Mouse (Mus musculus) macrophage (primary cell): ENCODE measurements around the gene 2810408A11Rik. TPM values are rescaled to one million over a fixed set of nuclear protein-coding genes. Genes with fewer than 3 reads are reported as not detected.
"Not testable (repeated sequence)": the region's sequence is repeated elsewhere in the genome, so short reads cannot be mapped to it uniquely, and the experiment has no call there.

ENCODE experiments used
- H3K27ac ChIP-seq: fragments of 350-480 bp; formaldehyde crosslinking; 2 replicates; pipeline ENCODE4 v1.9.0; 2021
- H3K36me3 ChIP-seq: fragments of 350-480 bp; formaldehyde crosslinking; 2 replicates; pipeline ENCODE4 v1.9.0; 2021; ENCODE audit errors: inconsistent target
- H3K4me3 ChIP-seq: fragments of 350-480 bp; formaldehyde crosslinking; 2 replicates; pipeline ENCODE4 v1.9.0; 2021; ENCODE audit errors: inconsistent target
- H3K79me2 ChIP-seq: fragments of 350-480 bp; formaldehyde crosslinking; 2 replicates; pipeline ENCODE4 v1.9.0; 2021; ENCODE audit errors: inconsistent target
- WGBS: methylation state at CpG from one replicate; pipeline ENCODE4 v1.1.7; 2026; ENCODE audit warnings: inconsistent platforms; ENCODE audit not compliant: missing documents; 5-methylcytosine and 5-hydroxymethylcytosine counted together
- polyA plus RNA-seq: library from polyadenylated mRNA; stranded (reverse); fragments of 250-400 nt; gene quantifications from 3 replicates; pipeline ENCODE4 v1.2.4, GENCODE M21; 2018; ENCODE audit warnings: inconsistent platforms

Gene 2810408A11Rik
- polyA plus RNA-seq, 1 experiment from 2014 or later: not detected

- Histone ChIP-seq H3K79me2 (peaks cover 39% of the 10 kb centered on the region), H3K27ac (peak within 1 kb of the TSS; percentile 85), H3K4me3 (peak within 1 kb of the TSS; percentile 86), H3K36me3 (peaks cover 24% of the 10 kb centered on the region)
- WGBS: under 1% methylated on average over 78 of the region's 78 CpGs
Observed at GRCm38 (mm10) chr11:69921114-69922011, 20.6 kb upstream of the 2810408A11Rik start, which contains the start of gene Eif5a. TSS of gene Eif5a (minus strand) at chr11:69921958.

GRCm38 (mm10) chr11:69920266-69921031 lies 19.7 kb upstream of the 2810408A11Rik start:
- peaks cover 48% of the 10 kb centered on the region for H3K79me2 ChIP-seq
- WGBS: under 1% methylated on average over 42 of the region's 65 CpGs
- peaks cover 33% of the 10 kb centered on the region for H3K36me3 ChIP-seq
- peak overlapping the region; percentile 77 for H3K27ac ChIP-seq
- H3K4me3 ChIP-seq: peak overlapping the region; percentile 86

- H3K4me3 ChIP-seq: peak overlapping the region; percentile 86
- WGBS: 1% methylated on average over 17 of the region's 17 CpGs
- peak overlapping the region; percentile 77 for H3K27ac ChIP-seq
- peaks cover 55% of the 10 kb centered on the region for H3K79me2 ChIP-seq
- peaks cover 33% of the 10 kb centered on the region for H3K36me3 ChIP-seq
Observed at GRCm38 (mm10) chr11:69919661-69920265, 19.0 kb upstream of the 2810408A11Rik start.

GRCm38 (mm10) chr11:69919053-69919452 lies 18.3 kb upstream of the 2810408A11Rik start:
- Histone ChIP-seq H3K36me3 (peaks cover 33% of the 10 kb centered on the region), H3K79me2 (peaks cover 61% of the 10 kb centered on the region), H3K4me3 (peak overlapping the region; percentile 86), H3K27ac (peak overlapping the region; percentile 77)
- 34% methylated on average over 9 of the region's 9 CpGs for WGBS

- peaks cover 61% of the 10 kb centered on the region for H3K79me2 ChIP-seq
- H3K36me3 ChIP-seq: peaks cover 33% of the 10 kb centered on the region
- H3K4me3 ChIP-seq: no peak overlapping the region
- 68% methylated on average over 5 of the region's 5 CpGs for WGBS
- no peak overlapping the region for H3K27ac ChIP-seq
Observed at GRCm38 (mm10) chr11:69918118-69918517, 17.3 kb upstream of the 2810408A11Rik start.

GRCm38 (mm10) chr11:69917379-69917948 lies 16.7 kb upstream of the 2810408A11Rik start:
- H3K36me3 ChIP-seq: peaks cover 34% of the 10 kb centered on the region
- no peak overlapping the region for H3K27ac ChIP-seq
- peaks cover 61% of the 10 kb centered on the region for H3K79me2 ChIP-seq
- H3K4me3 ChIP-seq: no peak overlapping the region
- WGBS: 78% methylated on average over 8 of the region's 8 CpGs

- WGBS: 72% methylated on average over 3 of the region's 7 CpGs
- Histone ChIP-seq H3K36me3 (peaks cover 40% of the 10 kb centered on the region), H3K79me2 (peaks cover 61% of the 10 kb centered on the region)
- H3K4me3 ChIP-seq, H3K27ac ChIP-seq: not testable (repeated sequence)
Observed at GRCm38 (mm10) chr11:69916652-69917378, 16.0 kb upstream of the 2810408A11Rik start.

GRCm38 (mm10) chr11:69915667-69916627 lies 15.2 kb upstream of the 2810408A11Rik start:
- H3K27ac ChIP-seq: no peak overlapping the region
- 78% methylated on average over 5 of the region's 5 CpGs for WGBS

GRCm38 (mm10) chr11:69914917-69915430 lies 14.2 kb upstream of the 2810408A11Rik start:
- 64% methylated on average over 9 of the region's 9 CpGs for WGBS
- Histone ChIP-seq H3K36me3 (peaks cover 57% of the 10 kb centered on the region), H3K79me2 (peaks cover 57% of the 10 kb centered on the region), H3K27ac (no peak overlapping the region), H3K4me3 (peak overlapping the region; percentile 51)

More at GRCm38 (mm10) chr11:69915667-69916627, 15.2 kb upstream of the 2810408A11Rik start:
- Histone ChIP-seq H3K79me2 (peaks cover 61% of the 10 kb centered on the region), H3K4me3 (no peak overlapping the region), H3K36me3 (peaks cover 48% of the 10 kb centered on the region)

GRCm38 (mm10) chr11:69914372-69914764 lies 13.6 kb upstream of the 2810408A11Rik start:
- Histone ChIP-seq H3K4me3 (peak overlapping the region; percentile 51), H3K27ac (peak overlapping the region; percentile 17; the same call in 1 of the 2 replicates), H3K36me3 (peaks cover 63% of the 10 kb centered on the region), H3K79me2 (peaks cover 52% of the 10 kb centered on the region)
- 4% methylated on average over 17 of the region's 17 CpGs for WGBS

GRCm38 (mm10) chr11:69913554-69914371 lies 13.0 kb upstream of the 2810408A11Rik start, which contains the start of gene Gps2:
TSS of gene Gps2 (plus strand) at chr11:69913888.
- WGBS: under 1% methylated on average over 49 of the region's 61 CpGs

More at GRCm38 (mm10) chr11:69913554-69914371, 13.0 kb upstream of the 2810408A11Rik start, which contains the start of gene Gps2:
- Histone ChIP-seq H3K27ac (peak within 1 kb of the TSS; percentile 45), H3K4me3 (peak within 1 kb of the TSS; percentile 54), H3K36me3 (peaks cover 68% of the 10 kb centered on the region), H3K79me2 (peaks cover 46% of the 10 kb centered on the region)
